Comparison of ENCODE assay signal across 13 mouse cellular contexts in the genomic region with DNA sequence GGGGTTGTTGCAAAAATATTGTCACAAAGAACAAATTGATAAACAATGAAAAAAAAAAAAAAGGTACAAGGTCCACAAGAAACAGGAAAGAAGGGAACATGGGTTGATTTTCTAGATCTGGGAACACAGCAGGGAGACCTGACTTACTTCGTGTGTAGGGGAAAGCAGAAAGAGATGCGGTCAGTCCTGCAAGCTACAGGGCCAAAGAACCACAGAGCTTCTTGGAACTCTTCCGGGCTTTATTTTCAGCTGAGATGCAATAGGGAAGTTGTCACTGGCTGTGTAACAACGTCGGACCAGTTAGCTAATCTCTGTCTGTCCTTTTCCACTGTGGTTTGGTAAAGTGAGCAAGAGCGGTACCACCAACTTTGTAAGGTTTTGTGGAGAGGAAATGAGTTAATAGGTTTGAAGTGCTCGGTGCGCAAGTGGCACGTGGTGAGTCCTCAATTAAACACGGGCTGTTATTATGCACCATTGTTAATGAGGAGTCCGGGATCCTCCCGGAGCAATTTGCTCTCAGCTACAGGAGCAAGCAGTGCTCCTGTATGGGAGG. TPM values are rescaled to one million over a fixed set of nuclear protein-coding genes. Genes with fewer than 3 reads are reported as not detected.
A peak's percentile ranks its signal among the peaks of the same experiment; 100 is the strongest.
DNase-seq lines count a peak whose midpoint lies in the region; ATAC-seq and TF ChIP-seq lines count a peak whose summit lies in the region.
"Had no signal": no experiment of that assay in that cellular context is flagged by ENCODE, and none has a peak within 500 bp of the region (broad histone marks: within the 10 kb centered on the region; RNA-seq: fewer than 3 reads in every experiment).

No protein-coding gene starts in this region.

- no peaks in the 10 kb centered on the region for H3K36me3 ChIP-seq in liver, adult 2 months (ENCODE audit: control insufficient read depth, insufficient read depth, low read length)
- peaks cover 0 to 38% of the 10 kb centered on the region in 2 experiments; a peak in 3 of 4 replicates for H3K36me3 ChIP-seq in MEL (ENCODE audit: control insufficient read depth in 1 of 2, insufficient read depth in 2 of 2, low read length in 2 of 2)
- H3K36me3 ChIP-seq in intestine, embryonic 15.5 days: no peaks in the 10 kb centered on the region
- peaks cover 8% of the 10 kb centered on the region for H3K36me3 ChIP-seq in midbrain, embryonic 13.5 days

- WGBS in liver, adult 2 months: 35% methylated on average over 12 of the region's 12 CpGs
- 68% methylated on average over 12 of the region's 12 CpGs for WGBS in intestine, embryonic 15.5 days
- 73% methylated on average over 12 of the region's 12 CpGs for WGBS in midbrain, embryonic 13.5 days

- H3K79me2 ChIP-seq in liver, adult 2 months (ENCODE audit: control insufficient read depth, insufficient read depth, low read length): peaks cover 27% of the 10 kb centered on the region
- peaks cover 40% of the 10 kb centered on the region for H3K79me2 ChIP-seq in MEL (ENCODE audit: control insufficient read depth, insufficient read depth, low read length, poor library complexity)

- H3K4me3 ChIP-seq in liver, adult 2 months (ENCODE audit: insufficient read depth, low read depth, low read length): peak overlapping the region; percentile 24
- peak overlapping the region; percentile 30 to 33 for H3K4me3 ChIP-seq in MEL (ENCODE audit: control insufficient read depth in 1 of 2, insufficient read depth in 1 of 2, low read depth in 2 of 2, low read length in 2 of 2)
- no peak overlapping the region for H3K4me3 ChIP-seq in intestine, embryonic 15.5 days (replicated peaks)
- H3K4me3 ChIP-seq in midbrain, embryonic 13.5 days (replicated peaks): no peak overlapping the region

- peaks cover 44% of the 10 kb centered on the region for H3K4me1 ChIP-seq in liver, adult 2 months (ENCODE audit: control insufficient read depth, insufficient read depth, low read length)
- peaks cover 19 to 57% of the 10 kb centered on the region in 2 experiments for H3K4me1 ChIP-seq in MEL (ENCODE audit: control insufficient read depth in 1 of 2, insufficient read depth in 2 of 2, low read length in 2 of 2)
- peaks cover 48% of the 10 kb centered on the region for H3K4me1 ChIP-seq in intestine, embryonic 15.5 days (replicated peaks)
- H3K4me1 ChIP-seq in midbrain, embryonic 13.5 days (replicated peaks): peaks cover 44% of the 10 kb centered on the region

- H3K27me3 ChIP-seq in liver, adult 2 months (ENCODE audit: control insufficient read depth, insufficient read depth, low read length): no peaks in the 10 kb centered on the region
- H3K27me3 ChIP-seq in MEL (ENCODE audit: control insufficient read depth in 1 of 2, insufficient read depth in 2 of 2, low read length in 2 of 2): no peaks in the 10 kb centered on the region
- no peaks in the 10 kb centered on the region for H3K27me3 ChIP-seq in intestine, embryonic 15.5 days (replicated peaks)
- H3K27me3 ChIP-seq in midbrain, embryonic 13.5 days: 0 out of 2 replicates have a peak, but pooled peaks cover 6% of the 10 kb centered on the region

- H3K9me3 ChIP-seq in MEL (replicated peaks; ENCODE audit: insufficient read depth, low read length): no peaks in the 10 kb centered on the region
- H3K9me3 ChIP-seq in intestine, embryonic 15.5 days: no peaks in the 10 kb centered on the region
- no peaks in the 10 kb centered on the region for H3K9me3 ChIP-seq in midbrain, embryonic 13.5 days

- TF ChIP-seq POLR2A in liver, adult 2 months (IDR thresholded peaks at IDR 0.05; ENCODE audit: extremely low read depth, insufficient read depth, low read length): 0 out of 2 replicates have a peak, but pooled peaks have one; percentile 7
- TF ChIP-seq POLR2A in MEL (IDR thresholded peaks at IDR 0.05; ENCODE audit: control insufficient read depth in 1 of 2, insufficient read depth in 1 of 2, low read depth in 1 of 2, low read length in 2 of 2, poor library complexity in 1 of 2): peak in 1 of 2 experiments; percentile 61; a peak in 1 of 4 replicates

- no peak for ATAC-seq in intestine, embryonic 15.5 days
- no peak for ATAC-seq in midbrain, embryonic 13.5 days

- no peak for TF ChIP-seq CTCF in liver, adult 2 months (IDR thresholded peaks at IDR 0.05; ENCODE audit: low read depth, low read length)
- TF ChIP-seq CTCF in MEL (IDR thresholded peaks at IDR 0.05 in 2 of 3, conservative IDR thresholded peaks at IDR 0.05 in 1 of 3; ENCODE audit: control insufficient read depth in 1 of 3, insufficient read depth in 1 of 3, low read depth in 2 of 3, low read length in 3 of 3, poor library complexity in 1 of 3, severe bottlenecking in 1 of 3): no peak

- peak overlapping the region; percentile 98 for H3K27ac ChIP-seq in liver, adult 2 months (replicated peaks; ENCODE audit: insufficient read depth, low read depth, low read length)
- peak overlapping the region; percentile 99 for H3K27ac ChIP-seq in MEL (ENCODE audit: control insufficient read depth, low read depth, low read length)
- peak overlapping the region; percentile 44 for H3K27ac ChIP-seq in intestine, embryonic 15.5 days
- no peak overlapping the region for H3K27ac ChIP-seq in midbrain, embryonic 13.5 days

- TF ChIP-seq RAD21 in MEL (IDR thresholded peaks at IDR 0.05; ENCODE audit: low read depth, low read length): no peak

- peak in 1 of 2 experiments; percentile 70 for TF ChIP-seq EP300 in MEL (IDR thresholded peaks at IDR 0.05; ENCODE audit: low read depth in 1 of 2, low read length in 2 of 2)

- H3K9ac ChIP-seq in liver, adult 2 months (ENCODE audit: low read depth, low read length): peak overlapping the region; percentile 70
- H3K9ac ChIP-seq in MEL (ENCODE audit: control insufficient read depth, low read depth, low read length, poor library complexity, severe bottlenecking): peak overlapping the region; percentile 98
- no peak overlapping the region for H3K9ac ChIP-seq in intestine, embryonic 15.5 days
- no peak overlapping the region for H3K9ac ChIP-seq in midbrain, embryonic 13.5 days (replicated peaks)

- DNase-seq in liver, adult 2 months (ENCODE audit: extremely low read depth, low read depth, low spot score): peak; percentile 92
- DNase-seq in liver (no peak), MEL (ENCODE audit: low read depth, low spot score) (peak; percentile 93)
- peak; percentile 64 to 72 for DNase-seq in natural killer cell, adult 2 months (ENCODE audit: low spot score in 2 of 2)
- DNase-seq in urinary bladder, postnatal 36 days (ENCODE audit: low spot score in 2 of 2): no peak
- no peak for DNase-seq in kidney, postnatal 25 days
- DNase-seq: adrenal gland, postnatal 25 days; midbrain, embryonic 14.5 days had no signal

- H3K4me2 ChIP-seq in intestine, embryonic 15.5 days (replicated peaks): no peak overlapping the region
- H3K4me2 ChIP-seq in midbrain, embryonic 13.5 days (replicated peaks): no peak overlapping the region

TF ChIP-seq in MEL, 35 proteins besides CTCF, POLR2A, EP300 and RAD21 (continues in another document):
- no peak for TF ChIP-seq UBTF (IDR thresholded peaks at IDR 0.05; ENCODE audit: borderline replicate concordance, insufficient read depth, low read depth, low read length)
- TF ChIP-seq MAZ (IDR thresholded peaks at IDR 0.05; ENCODE audit: low read depth, low read length): 0 out of 2 replicates have a peak, but pooled peaks have one; percentile 25
- TF ChIP-seq ZC3H11A (IDR thresholded peaks at IDR 0.05; ENCODE audit: low read depth, low read length): no peak
- TF ChIP-seq MAFK (IDR thresholded peaks at IDR 0.05; ENCODE audit: borderline replicate concordance, low read depth, low read length): no peak

RNA-seq across cellular contexts. Expression of a gene that starts 6.8 kb away (rescaled TPM):
- 18.3 and 32.8 TPM in 2 replicates for total RNA-seq in liver, adult 2 months (2014; rRNA removed)
- 31.4 and 33.9 TPM in 2 replicates for polyA plus RNA-seq in liver, adult 2 months (2012; rRNA removed)
- 213 and 215 TPM in 2 replicates for total RNA-seq in MEL (2012; rRNA removed)
- polyA plus RNA-seq in MEL (2012; ENCODE audit: insufficient read depth in 1 of 2, insufficient read length in 2 of 2, low read depth in 1 of 2, low replicate concordance in 2 of 2, missing spikeins in 1 of 2): 100 to 1,000 TPM in 1 of 2 experiments, not detected in 1; 338 TPM
- 29.0 and 31.4 TPM in 2 replicates for polyA plus RNA-seq in intestine, embryonic 15.5 days (2015; fragmentation: Nextera tagmentation; extraction: Ambion mirVana)
- polyA plus RNA-seq in midbrain, embryonic 13.5 days (2015; fragmentation: Nextera tagmentation; extraction: Ambion mirVana): 35.9 and 41.9 TPM in 2 replicates

RNA-seq across cellular contexts. Expression of a gene that starts 26.1 kb away (rescaled TPM):
- not detected in 2 replicates for total RNA-seq in liver, adult 2 months (2014; rRNA removed)
- polyA plus RNA-seq in liver, adult 2 months (2012; rRNA removed): not detected in 2 replicates
- total RNA-seq in MEL (2012; rRNA removed): 0.08 TPM in 1 of 2 replicates, not detected in the other
- polyA plus RNA-seq in MEL (2012; ENCODE audit: insufficient read depth in 1 of 2, insufficient read length in 2 of 2, low read depth in 1 of 2, low replicate concordance in 2 of 2, missing spikeins in 1 of 2): under 1 TPM in 1 of 2 experiments, not detected in 1; 0.11 TPM
- not detected in 2 replicates for polyA plus RNA-seq in intestine, embryonic 15.5 days (2015; fragmentation: Nextera tagmentation; extraction: Ambion mirVana)
- polyA plus RNA-seq in midbrain, embryonic 13.5 days (2015; fragmentation: Nextera tagmentation; extraction: Ambion mirVana): not detected in 2 replicates
- total RNA-seq: adrenal gland, postnatal 25 days had no signal
- polyA plus RNA-seq: embryonic facial prominence, embryonic 11.5 days; hindbrain, embryonic 11.5 days; midbrain, embryonic 14.5 days had no signal

RNA-seq across cellular contexts. Expression of a gene that starts 36.9 kb away (rescaled TPM):
- total RNA-seq in liver, adult 2 months (2014; rRNA removed): 495 and 621 TPM in 2 replicates
- 954 and 976 TPM in 2 replicates for polyA plus RNA-seq in liver, adult 2 months (2012; rRNA removed)
- total RNA-seq in MEL (2012; rRNA removed): not detected in 2 replicates
- polyA plus RNA-seq in MEL (2012; ENCODE audit: insufficient read depth in 1 of 2, insufficient read length in 2 of 2, low read depth in 1 of 2, low replicate concordance in 2 of 2, missing spikeins in 1 of 2): not detected
- not detected in 2 replicates for polyA plus RNA-seq in intestine, embryonic 15.5 days (2015; fragmentation: Nextera tagmentation; extraction: Ambion mirVana)
- not detected in 2 replicates for polyA plus RNA-seq in midbrain, embryonic 13.5 days (2015; fragmentation: Nextera tagmentation; extraction: Ambion mirVana)
- total RNA-seq: adrenal gland, postnatal 25 days had no signal
- polyA plus RNA-seq: embryonic facial prominence, embryonic 11.5 days; hindbrain, embryonic 11.5 days; midbrain, embryonic 14.5 days had no signal

RNA-seq across cellular contexts. Expression of a gene that starts 40.5 kb away (rescaled TPM):
- total RNA-seq in liver, adult 2 months (2014; rRNA removed): not detected in 2 replicates
- polyA plus RNA-seq in liver, adult 2 months (2012; rRNA removed): not detected in 2 replicates
- not detected in 2 replicates for total RNA-seq in MEL (2012; rRNA removed)
- polyA plus RNA-seq in MEL (2012; ENCODE audit: insufficient read depth in 1 of 2, insufficient read length in 2 of 2, low read depth in 1 of 2, low replicate concordance in 2 of 2, missing spikeins in 1 of 2): not detected
- not detected in 2 replicates for polyA plus RNA-seq in intestine, embryonic 15.5 days (2015; fragmentation: Nextera tagmentation; extraction: Ambion mirVana)
- polyA plus RNA-seq in midbrain, embryonic 13.5 days (2015; fragmentation: Nextera tagmentation; extraction: Ambion mirVana): 2.2 and 3.3 TPM in 2 replicates
- total RNA-seq: adrenal gland, postnatal 25 days; ES-E14 had no signal

RNA-seq across cellular contexts. Expression of a gene that starts 41.1 kb away (rescaled TPM):
- total RNA-seq in liver, adult 2 months (2014; rRNA removed): 0.74 and 1.0 TPM in 2 replicates
- 1.0 TPM in 2 replicates for polyA plus RNA-seq in liver, adult 2 months (2012; rRNA removed)
- 0.04 and 0.07 TPM in 2 replicates for total RNA-seq in MEL (2012; rRNA removed)
- under 1 TPM in 1 of 2 experiments, not detected in 1; 0.26 TPM for polyA plus RNA-seq in MEL (2012; ENCODE audit: insufficient read depth in 1 of 2, insufficient read length in 2 of 2, low read depth in 1 of 2, low replicate concordance in 2 of 2, missing spikeins in 1 of 2)
- polyA plus RNA-seq in intestine, embryonic 15.5 days (2015; fragmentation: Nextera tagmentation; extraction: Ambion mirVana): not detected in 2 replicates
- not detected in 2 replicates for polyA plus RNA-seq in midbrain, embryonic 13.5 days (2015; fragmentation: Nextera tagmentation; extraction: Ambion mirVana)
- polyA plus RNA-seq: embryonic facial prominence, embryonic 11.5 days; hindbrain, embryonic 11.5 days had no signal

Comparison
In these comparisons a context has a peak if more than half of its experiments do, and no peak if none do; other contexts are left out.
1. DNase-seq: peak in liver, adult 2 months (single experiment), MEL (single experiment) and natural killer cell, adult 2 months (2 of 2); none in liver (single experiment), urinary bladder, postnatal 36 days (0 of 2) and kidney, postnatal 25 days (0 of 2).
2. H3K4me3 ChIP-seq: peak in liver, adult 2 months (single experiment) and MEL (2 of 2); none in intestine, embryonic 15.5 days (single experiment) and midbrain, embryonic 13.5 days (single experiment).
3. H3K9ac ChIP-seq: peak in liver, adult 2 months (single experiment) and MEL (single experiment); none in intestine, embryonic 15.5 days (single experiment) and midbrain, embryonic 13.5 days (single experiment).
4. RNA of a gene that starts 36.9 kb away (polyA plus RNA-seq): 954 to 976 TPM in liver, adult 2 months; not detected in MEL, not detected in intestine, embryonic 15.5 days and not detected in midbrain, embryonic 13.5 days; every median in the first group is over 100 times any median in the second.